Mouse (Mus musculus): ENCODE data around the gene Traf4. TPM values are rescaled to one million over a fixed set of nuclear protein-coding genes. Genes with fewer than 3 reads are reported as not detected.

The Traf4 gene
- polyA plus RNA-seq, 1 experiment from 2014 or later: 52.4 TPM

DNA sequence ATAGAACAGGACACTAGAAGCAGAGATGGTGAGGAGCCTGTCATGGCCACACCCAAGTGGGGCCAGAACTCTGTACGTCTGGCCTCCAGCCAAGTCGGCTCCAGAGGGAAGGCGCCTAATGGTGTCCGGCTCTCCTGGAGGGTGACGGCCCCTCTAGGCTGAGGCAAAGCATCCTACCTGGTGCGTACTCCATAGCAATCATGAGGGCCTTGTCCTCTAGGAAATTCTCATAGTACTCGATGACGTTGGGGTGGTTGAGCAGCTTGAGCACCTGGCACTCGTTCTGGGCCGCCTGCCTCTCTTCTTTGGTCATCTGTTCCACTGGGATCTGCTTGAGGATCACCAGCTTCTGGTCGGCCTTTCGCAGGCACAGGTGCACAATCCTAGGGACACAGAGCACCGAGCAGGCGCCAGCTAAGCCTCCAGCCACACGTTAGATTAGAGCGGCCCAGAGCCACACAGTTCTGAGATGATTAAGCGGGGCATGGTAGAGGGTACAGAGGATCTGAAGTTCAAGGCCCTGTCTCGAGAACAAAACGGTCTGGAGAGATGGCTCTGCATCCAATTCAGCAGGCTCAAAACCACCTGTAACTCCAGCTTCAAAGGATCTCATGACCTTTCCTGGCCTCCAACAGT, 7.5 kb upstream of the Traf4 start:
- no peaks in the 10 kb centered on the region for H3K36me3 ChIP-seq (ENCODE audit: control insufficient read depth, insufficient read depth, low read length)
- DNase-seq (ENCODE audit: low spot score) (no peak), ATAC-seq (ENCODE audit: low read depth) (no peak)
- 0 out of 2 replicates have a peak, but pooled peaks cover 7% of the 10 kb centered on the region for H3K4me1 ChIP-seq (ENCODE audit: control insufficient read depth, insufficient read depth, low read length)
- no peak overlapping the region for H3K4me3 ChIP-seq (ENCODE audit: low read depth, low read length)
- no peak overlapping the region for H3K9ac ChIP-seq (ENCODE audit: low read depth, low read length)
- no peaks in the 10 kb centered on the region for H3K9me3 ChIP-seq (ENCODE audit: control insufficient read depth, low read length)
- H3K27ac ChIP-seq (replicated peaks; ENCODE audit: low read depth, low read length): no peak overlapping the region
- H3K4me2 ChIP-seq (ENCODE audit: low read depth, low read length): no peak overlapping the region
- 74% methylated on average over 18 of the region's 19 CpGs for WGBS
- no peaks in the 10 kb centered on the region for H3K27me3 ChIP-seq (replicated peaks; ENCODE audit: control insufficient read depth, insufficient read depth, low read length)

GRCm38 (mm10) chr11:78172034-78172747, 6.8 kb upstream of the Traf4 start:
- Histone ChIP-seq H3K27ac (replicated peaks; ENCODE audit: low read depth, low read length) (no peak overlapping the region), H3K27me3 (replicated peaks; ENCODE audit: control insufficient read depth, insufficient read depth, low read length) (no peaks in the 10 kb centered on the region), H3K4me3 (ENCODE audit: low read depth, low read length) (no peak overlapping the region), H3K9ac (ENCODE audit: low read depth, low read length) (no peak overlapping the region), H3K4me1 (ENCODE audit: control insufficient read depth, insufficient read depth, low read length) (0 out of 2 replicates have a peak, but pooled peaks cover 5% of the 10 kb centered on the region), H3K36me3 (ENCODE audit: control insufficient read depth, insufficient read depth, low read length) (no peaks in the 10 kb centered on the region), H3K9me3 (ENCODE audit: control insufficient read depth, low read length) (no peaks in the 10 kb centered on the region), H3K4me2 (ENCODE audit: low read depth, low read length) (no peak overlapping the region)
- WGBS: 80% methylated on average over 16 of the region's 16 CpGs
- ATAC-seq (ENCODE audit: low read depth) (no peak), DNase-seq (ENCODE audit: low spot score) (no peak)

- no peaks in the 10 kb centered on the region for H3K9me3 ChIP-seq (ENCODE audit: control insufficient read depth, low read length)
- H3K27ac ChIP-seq (replicated peaks; ENCODE audit: low read depth, low read length): no peak overlapping the region
- H3K36me3 ChIP-seq (ENCODE audit: control insufficient read depth, insufficient read depth, low read length): no peaks in the 10 kb centered on the region
- H3K9ac ChIP-seq (ENCODE audit: low read depth, low read length): no peak overlapping the region
- no peak for ATAC-seq (ENCODE audit: low read depth)
- H3K4me1 ChIP-seq (ENCODE audit: control insufficient read depth, insufficient read depth, low read length): 0 out of 2 replicates have a peak, but pooled peaks cover 4% of the 10 kb centered on the region
- DNase-seq (ENCODE audit: low spot score): no peak
- 78% methylated on average over 4 of the region's 4 CpGs for WGBS
- no peak overlapping the region for H3K4me3 ChIP-seq (ENCODE audit: low read depth, low read length)
- no peak overlapping the region for H3K4me2 ChIP-seq (ENCODE audit: low read depth, low read length)
- no peaks in the 10 kb centered on the region for H3K27me3 ChIP-seq (replicated peaks; ENCODE audit: control insufficient read depth, insufficient read depth, low read length)
Measured at GRCm38 (mm10) chr11:78171328-78171727, 5.9 kb upstream of the Traf4 start.

- no peak for ATAC-seq (ENCODE audit: low read depth)
- WGBS: 88% methylated on average over 15 of the region's 15 CpGs
Measured at GRCm38 (mm10) chr11:78170306-78170705, 4.9 kb upstream of the Traf4 start.

GRCm38 (mm10) chr11:78168541-78169468, 3.4 kb upstream of the Traf4 start:
- 52% methylated on average over 19 of the region's 19 CpGs for WGBS
- ATAC-seq (ENCODE audit: low read depth): no peak

More at GRCm38 (mm10) chr11:78170306-78170705, 4.9 kb upstream of the Traf4 start:
- DNase-seq (ENCODE audit: low spot score): no peak
- Histone ChIP-seq H3K27me3 (replicated peaks; ENCODE audit: control insufficient read depth, insufficient read depth, low read length) (no peaks in the 10 kb centered on the region), H3K9me3 (ENCODE audit: control insufficient read depth, low read length) (no peaks in the 10 kb centered on the region), H3K27ac (replicated peaks; ENCODE audit: low read depth, low read length) (no peak overlapping the region), H3K4me3 (ENCODE audit: low read depth, low read length) (no peak overlapping the region), H3K9ac (ENCODE audit: low read depth, low read length) (no peak overlapping the region), H3K4me2 (ENCODE audit: low read depth, low read length) (no peak overlapping the region), H3K4me1 (ENCODE audit: control insufficient read depth, insufficient read depth, low read length) (peaks cover 6% of the 10 kb centered on the region; the same call in 1 of the 2 replicates), H3K36me3 (ENCODE audit: control insufficient read depth, insufficient read depth, low read length) (no peaks in the 10 kb centered on the region)

GRCm38 (mm10) chr11:78167257-78167959, 2.0 kb upstream of the Traf4 start:
- Histone ChIP-seq H3K27ac (replicated peaks; ENCODE audit: low read depth, low read length) (no peak overlapping the region), H3K9ac (ENCODE audit: low read depth, low read length) (no peak overlapping the region), H3K4me3 (ENCODE audit: low read depth, low read length) (no peak overlapping the region), H3K9me3 (ENCODE audit: control insufficient read depth, low read length) (no peaks in the 10 kb centered on the region), H3K27me3 (replicated peaks; ENCODE audit: control insufficient read depth, insufficient read depth, low read length) (no peaks in the 10 kb centered on the region), H3K4me1 (ENCODE audit: control insufficient read depth, insufficient read depth, low read length) (peaks cover 15% of the 10 kb centered on the region), H3K36me3 (ENCODE audit: control insufficient read depth, insufficient read depth, low read length) (peaks cover under 1% of the 10 kb centered on the region; the same call in 1 of the 2 replicates), H3K4me2 (ENCODE audit: low read depth, low read length) (no peak overlapping the region)
- WGBS: 86% methylated on average over 13 of the region's 14 CpGs
- no peak for DNase-seq (ENCODE audit: low spot score)
- no peak for ATAC-seq (ENCODE audit: low read depth)

More at GRCm38 (mm10) chr11:78168541-78169468, 3.4 kb upstream of the Traf4 start:
- Histone ChIP-seq H3K9me3 (ENCODE audit: control insufficient read depth, low read length) (no peaks in the 10 kb centered on the region), H3K4me1 (ENCODE audit: control insufficient read depth, insufficient read depth, low read length) (peaks cover 6% of the 10 kb centered on the region; the same call in 1 of the 2 replicates), H3K4me3 (ENCODE audit: low read depth, low read length) (no peak overlapping the region), H3K27me3 (replicated peaks; ENCODE audit: control insufficient read depth, insufficient read depth, low read length) (no peaks in the 10 kb centered on the region), H3K36me3 (ENCODE audit: control insufficient read depth, insufficient read depth, low read length) (no peaks in the 10 kb centered on the region), H3K27ac (replicated peaks; ENCODE audit: low read depth, low read length) (no peak overlapping the region), H3K9ac (ENCODE audit: low read depth, low read length) (no peak overlapping the region), H3K4me2 (ENCODE audit: low read depth, low read length) (no peak overlapping the region)
- DNase-seq (ENCODE audit: low spot score): no peak

DNA sequence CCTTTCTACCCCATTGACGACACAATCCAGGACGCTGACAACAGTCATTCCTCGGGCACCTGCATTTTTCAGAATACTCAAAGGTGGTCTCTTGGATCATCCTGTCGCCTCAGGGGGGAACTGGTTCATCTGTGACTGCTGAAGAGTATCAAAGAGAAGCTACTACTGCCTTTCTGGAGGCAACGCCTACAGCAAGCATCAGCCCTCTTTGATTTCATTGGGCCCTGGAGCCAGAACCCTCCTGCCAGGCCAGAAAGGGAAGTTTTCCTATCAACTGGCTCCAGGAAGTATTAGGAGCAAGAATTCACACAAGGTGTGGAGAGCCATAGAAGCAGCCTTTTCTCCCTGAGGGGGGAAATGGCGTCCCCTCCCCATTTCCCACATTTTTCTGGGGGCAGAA, 1.3 kb upstream of the Traf4 start:
- WGBS: 61% methylated on average over 6 of the region's 6 CpGs
- ATAC-seq (ENCODE audit: low read depth) (no peak), DNase-seq (ENCODE audit: low spot score) (no peak)
- Histone ChIP-seq H3K9me3 (ENCODE audit: control insufficient read depth, low read length) (no peaks in the 10 kb centered on the region), H3K36me3 (ENCODE audit: control insufficient read depth, insufficient read depth, low read length) (peaks cover 8% of the 10 kb centered on the region; the same call in 1 of the 2 replicates), H3K27me3 (replicated peaks; ENCODE audit: control insufficient read depth, insufficient read depth, low read length) (no peaks in the 10 kb centered on the region), H3K9ac (ENCODE audit: low read depth, low read length) (no peak overlapping the region), H3K27ac (replicated peaks; ENCODE audit: low read depth, low read length) (no peak overlapping the region), H3K4me3 (ENCODE audit: low read depth, low read length) (no peak overlapping the region), H3K4me1 (ENCODE audit: control insufficient read depth, insufficient read depth, low read length) (peaks cover 20% of the 10 kb centered on the region), H3K4me2 (ENCODE audit: low read depth, low read length) (no peak overlapping the region)

DNA sequence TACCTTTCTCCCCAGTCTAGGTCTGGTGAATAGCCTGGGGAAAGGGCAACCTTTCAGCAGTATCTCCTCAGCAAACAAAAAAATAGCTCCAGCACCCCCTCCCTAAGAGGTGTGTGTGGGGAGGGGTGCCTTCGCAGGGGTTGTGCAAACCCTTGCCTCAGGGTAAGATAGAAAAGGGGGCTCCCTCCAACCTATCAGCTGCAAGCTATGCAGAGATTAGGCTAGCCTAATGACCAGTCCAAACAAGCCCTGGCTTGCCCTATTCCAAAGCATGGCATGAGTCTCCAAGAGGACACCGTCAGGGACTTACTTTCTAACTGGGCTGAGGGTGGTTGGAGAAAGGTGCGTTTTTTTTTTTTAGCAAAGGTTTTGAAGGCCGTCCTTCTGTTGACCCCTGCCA, 772 bp upstream of the Traf4 start:
- Histone ChIP-seq H3K9me3 (ENCODE audit: control insufficient read depth, low read length) (no peaks in the 10 kb centered on the region), H3K27ac (replicated peaks; ENCODE audit: low read depth, low read length) (peak overlapping the region; percentile 97), H3K4me2 (ENCODE audit: low read depth, low read length) (peak overlapping the region; percentile 77), H3K4me3 (ENCODE audit: low read depth, low read length) (peak overlapping the region; percentile 100), H3K9ac (ENCODE audit: low read depth, low read length) (no peak overlapping the region; the same call in 1 of the 2 replicates), H3K27me3 (replicated peaks; ENCODE audit: control insufficient read depth, insufficient read depth, low read length) (no peaks in the 10 kb centered on the region), H3K36me3 (ENCODE audit: control insufficient read depth, insufficient read depth, low read length) (peaks cover 11% of the 10 kb centered on the region), H3K4me1 (ENCODE audit: control insufficient read depth, insufficient read depth, low read length) (peaks cover 20% of the 10 kb centered on the region)
- no peak for ATAC-seq (ENCODE audit: low read depth)
- 36% methylated on average over 4 of the region's 4 CpGs for WGBS
- no peak for DNase-seq (ENCODE audit: low spot score)

Data from embryonic facial prominence, embryonic 14.5 days (tissue).